29 mouse cellular contexts compared by ENCODE assay signal in genomic region chrX:68622141-68622540, GRCm38 (mm10). TPM values are rescaled to one million over a fixed set of nuclear protein-coding genes. Genes with fewer than 3 reads are reported as not detected.
DNase-seq lines count a peak whose midpoint lies in the region; ATAC-seq and TF ChIP-seq lines count a peak whose summit lies in the region.
"Had no signal": no experiment of that assay in that cellular context is flagged by ENCODE, and none has a peak within 500 bp of the region (broad histone marks: within the 10 kb centered on the region; RNA-seq: fewer than 3 reads in every experiment).

No protein-coding gene starts in this region.

- H3K9ac ChIP-seq in lung, embryonic 14.5 days: no peak overlapping the region
- no peak overlapping the region for H3K9ac ChIP-seq in lung, postnatal 0 days (replicated peaks; ENCODE audit: low read depth)
- no peak overlapping the region for H3K9ac ChIP-seq in intestine, postnatal 0 days (ENCODE audit: low read depth, low read length)
- H3K9ac ChIP-seq: embryonic facial prominence, embryonic 12.5 days; embryonic facial prominence, embryonic 15.5 days; forebrain, embryonic 12.5 days; forebrain, embryonic 15.5 days; heart, embryonic 12.5 days; heart, embryonic 15.5 days; hindbrain, embryonic 14.5 days had no signal

- ATAC-seq in lung, embryonic 14.5 days (ENCODE audit: insufficient read depth): no peak
- ATAC-seq in lung, postnatal 0 days: no peak
- no peak for ATAC-seq in intestine, postnatal 0 days
- ATAC-seq: forebrain, embryonic 15.5 days; hindbrain, postnatal 0 days; inflammation-experienced regulatory T-cells, adult 6 months; intestine, embryonic 16.5 days had no signal

- no peak overlapping the region for H3K27ac ChIP-seq in lung, embryonic 14.5 days (ENCODE audit: low read depth)
- no peak overlapping the region for H3K27ac ChIP-seq in lung, postnatal 0 days (ENCODE audit: low read length)
- no peak overlapping the region for H3K27ac ChIP-seq in intestine, postnatal 0 days (ENCODE audit: low read depth, low read length)
- H3K27ac ChIP-seq: embryonic facial prominence, embryonic 12.5 days; embryonic facial prominence, embryonic 15.5 days; forebrain, embryonic 12.5 days; forebrain, embryonic 15.5 days; heart, embryonic 15.5 days; hindbrain, embryonic 10.5 days; hindbrain, embryonic 14.5 days; hindbrain, postnatal 0 days had no signal

- no peaks in the 10 kb centered on the region for H3K36me3 ChIP-seq in lung, embryonic 14.5 days (ENCODE audit: insufficient read depth)
- no peaks in the 10 kb centered on the region for H3K36me3 ChIP-seq in lung, postnatal 0 days (ENCODE audit: insufficient read depth, low read length)
- no peaks in the 10 kb centered on the region for H3K36me3 ChIP-seq in intestine, postnatal 0 days (ENCODE audit: control insufficient read depth, insufficient read depth)
- H3K36me3 ChIP-seq: embryonic facial prominence, embryonic 12.5 days; embryonic facial prominence, embryonic 15.5 days; forebrain, embryonic 12.5 days; forebrain, embryonic 15.5 days; G1E; heart, embryonic 12.5 days; heart, embryonic 15.5 days; hindbrain, embryonic 10.5 days had no signal

- no peaks in the 10 kb centered on the region for H3K27me3 ChIP-seq in lung, embryonic 14.5 days (ENCODE audit: insufficient read depth, low read length)
- H3K27me3 ChIP-seq in lung, postnatal 0 days (replicated peaks; ENCODE audit: insufficient read depth, low read length): no peaks in the 10 kb centered on the region
- no peaks in the 10 kb centered on the region for H3K27me3 ChIP-seq in intestine, postnatal 0 days (replicated peaks; ENCODE audit: control insufficient read depth, insufficient read depth, low read length)
- H3K27me3 ChIP-seq: CH12.LX; embryonic facial prominence, embryonic 12.5 days; embryonic facial prominence, embryonic 15.5 days; forebrain, embryonic 12.5 days; forebrain, embryonic 15.5 days; heart, embryonic 12.5 days; heart, embryonic 15.5 days had no signal

- H3K4me2 ChIP-seq in lung, embryonic 14.5 days: no peak overlapping the region
- no peak overlapping the region for H3K4me2 ChIP-seq in lung, postnatal 0 days (replicated peaks; ENCODE audit: low read depth, low read length)
- H3K4me2 ChIP-seq in intestine, postnatal 0 days (replicated peaks; ENCODE audit: low read depth): no peak overlapping the region
- H3K4me2 ChIP-seq: embryonic facial prominence, embryonic 12.5 days; embryonic facial prominence, embryonic 15.5 days; forebrain, embryonic 12.5 days; forebrain, embryonic 15.5 days; heart, embryonic 12.5 days; heart, embryonic 15.5 days; hindbrain, embryonic 14.5 days had no signal

- whole genome bisulfite sequencing in lung, embryonic 14.5 days: 53% methylated on average over 3 of the region's 3 CpGs
- WGBS in lung, postnatal 0 days: 63% methylated on average over 3 of the region's 3 CpGs
- WGBS in intestine, postnatal 0 days: 72% methylated on average over 3 of the region's 3 CpGs

- DNase-seq in adrenal gland, postnatal 25 days: peak; percentile 6
- DNase-seq in adrenal gland, postnatal 14 days: no peak
- DNase-seq in lung, embryonic 14.5 days: peak; percentile 8
- no peak for DNase-seq in lung, postnatal 0 days (ENCODE audit: low spot score)
- DNase-seq in NIH3T3 (ENCODE audit: low read depth): peak; percentile 38
- DNase-seq in thymus, postnatal 14 days: no peak
- DNase-seq: cerebellum, adult 11-12 months; cerebellum, adult 8-10 months; cerebellum, postnatal 10 days; cerebellum, postnatal 36 days; gastrocnemius, postnatal 25 days; heart, adult 18-20 months; heart, postnatal 10 days; heart, postnatal 36 days; kidney, adult 2 months had no signal

- no peaks in the 10 kb centered on the region for H3K4me1 ChIP-seq in lung, embryonic 14.5 days (ENCODE audit: insufficient read depth)
- no peaks in the 10 kb centered on the region for H3K4me1 ChIP-seq in lung, postnatal 0 days (ENCODE audit: insufficient read depth, low read depth, low read length)
- no peaks in the 10 kb centered on the region for H3K4me1 ChIP-seq in intestine, postnatal 0 days (replicated peaks; ENCODE audit: control insufficient read depth, insufficient read depth, low read length)
- H3K4me1 ChIP-seq: embryonic facial prominence, embryonic 12.5 days; embryonic facial prominence, embryonic 15.5 days; forebrain, embryonic 12.5 days; forebrain, embryonic 15.5 days; heart, embryonic 12.5 days; heart, embryonic 15.5 days; hindbrain, embryonic 10.5 days had no signal

- H3K4me3 ChIP-seq in lung, embryonic 14.5 days (ENCODE audit: low read depth, low read length): no peak overlapping the region
- H3K4me3 ChIP-seq in lung, postnatal 0 days (ENCODE audit: low read depth, low read length): no peak overlapping the region
- H3K4me3 ChIP-seq in intestine, postnatal 0 days (ENCODE audit: low read depth, low read length): no peak overlapping the region
- H3K4me3 ChIP-seq: embryonic facial prominence, embryonic 12.5 days; embryonic facial prominence, embryonic 15.5 days; forebrain, embryonic 12.5 days; forebrain, embryonic 15.5 days; heart, embryonic 12.5 days; heart, embryonic 15.5 days; hindbrain, embryonic 10.5 days had no signal

- H3K9me3 ChIP-seq in lung, embryonic 14.5 days (ENCODE audit: low read depth, low read length): no peaks in the 10 kb centered on the region
- no peaks in the 10 kb centered on the region for H3K9me3 ChIP-seq in lung, postnatal 0 days (ENCODE audit: low read length)
- no peaks in the 10 kb centered on the region for H3K9me3 ChIP-seq in intestine, postnatal 0 days (ENCODE audit: control insufficient read depth)
- H3K9me3 ChIP-seq: embryonic facial prominence, embryonic 12.5 days; embryonic facial prominence, embryonic 15.5 days; forebrain, embryonic 12.5 days; forebrain, embryonic 15.5 days; G1E; heart, embryonic 12.5 days; heart, embryonic 15.5 days; hindbrain, embryonic 10.5 days had no signal

- TF ChIP-seq EP300 in lung, postnatal 0 days (IDR thresholded peaks at IDR 0.05): no peak

- no peak for TF ChIP-seq CTCF in lung, embryonic 14.5 days (IDR thresholded peaks at IDR 0.05; ENCODE audit: low read depth)
- no peak for TF ChIP-seq CTCF in lung, postnatal 0 days (IDR thresholded peaks at IDR 0.05)
- no peak for TF ChIP-seq CTCF in intestine, postnatal 0 days (IDR thresholded peaks at IDR 0.05; ENCODE audit: low read depth)

RNA-seq across cellular contexts. Expression of gene Fmr1, which starts 56.2 kb away (rescaled TPM):
- total RNA-seq in adrenal gland, postnatal 25 days (2021): 47.8 and 54.4 TPM in 2 replicates
- 49.3 and 49.4 TPM in 2 replicates for total RNA-seq in adrenal gland, postnatal 14 days (2021)
- polyA plus RNA-seq in lung, embryonic 14.5 days (2014; fragmentation: Nextera tagmentation; extraction: Ambion mirVana): 61.3 and 62.6 TPM in 2 replicates
- 24.6 and 29.3 TPM in 2 replicates for polyA plus RNA-seq in lung, postnatal 0 days (2015; fragmentation: Nextera tagmentation; extraction: Ambion mirVana)
- polyA plus RNA-seq in intestine, postnatal 0 days (2015; fragmentation: Nextera tagmentation; extraction: Ambion mirVana): 21.2 and 22.9 TPM in 2 replicates

Comparison
In these comparisons a context has a peak if more than half of its experiments do, and no peak if none do; other contexts are left out.
1. DNase-seq: peak in adrenal gland, postnatal 25 days (single experiment), lung, embryonic 14.5 days (single experiment) and NIH3T3 (single experiment); none in adrenal gland, postnatal 14 days (single experiment), lung, postnatal 0 days (single experiment) and thymus, postnatal 14 days (single experiment).